Mouse (Mus musculus): ENCODE measurements at regions not wholly inside any gene's neighbourhood (a gene's known extent, or its start where the extent isn't known, plus 50 kb on each side); places are given as distances from the start of the nearest gene placed in this dataset.
A peak's percentile ranks its signal among the peaks of the same experiment; 100 is the strongest.

DNA sequence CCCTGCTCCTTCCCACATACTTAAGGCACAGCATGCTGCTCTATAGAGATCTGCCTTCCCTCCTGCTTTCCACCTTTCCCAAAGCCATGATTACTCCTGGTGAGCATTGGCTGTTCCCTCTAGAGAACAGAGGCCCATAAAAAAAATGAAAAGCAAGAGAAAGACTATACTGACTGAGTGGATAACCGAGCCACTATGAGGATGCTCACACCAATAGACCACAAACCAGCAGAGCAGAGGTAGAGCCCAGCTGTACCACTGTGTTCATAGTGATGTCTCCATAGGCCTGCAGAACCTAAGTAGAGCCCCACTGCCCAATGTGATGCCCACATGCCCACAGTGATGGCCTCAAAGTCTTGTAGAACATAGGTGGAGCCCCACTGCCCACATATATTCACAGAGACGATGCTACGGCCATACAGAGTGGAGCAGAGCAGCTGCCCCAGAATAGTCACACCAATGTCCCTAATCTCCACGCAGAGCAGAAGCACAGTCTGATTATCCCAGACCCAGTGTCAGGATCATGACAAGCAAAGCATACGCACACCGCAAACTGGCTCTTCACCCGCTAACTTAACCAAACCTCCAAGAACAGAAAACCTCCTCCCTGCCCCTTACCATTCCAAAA lies 174.8 kb upstream of the Nr4a3 start:
- no peak for DNase-seq (ENCODE audit: low read depth, low spot score)

DNA sequence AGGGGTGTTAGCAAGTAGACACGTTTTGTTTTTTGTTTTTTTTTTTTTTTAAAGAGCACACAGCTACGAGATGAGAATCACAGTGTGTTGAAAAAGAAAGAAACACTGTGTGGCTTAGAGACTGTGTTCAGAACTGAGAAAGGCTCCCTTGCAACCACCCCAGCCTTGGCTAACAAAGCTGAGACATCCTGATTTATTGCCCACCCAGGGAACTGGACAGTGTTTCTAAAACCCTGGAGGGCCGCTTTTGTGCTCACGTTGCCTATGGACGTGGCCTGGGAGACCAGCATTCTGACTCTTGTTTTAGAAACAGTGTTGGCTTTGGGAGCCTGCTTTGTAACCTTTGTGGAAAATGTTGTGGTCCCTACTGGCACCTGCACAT lies 174.3 kb upstream of the Nr4a3 start:
- DNase-seq (ENCODE audit: low read depth, low spot score) = no peak

DNA sequence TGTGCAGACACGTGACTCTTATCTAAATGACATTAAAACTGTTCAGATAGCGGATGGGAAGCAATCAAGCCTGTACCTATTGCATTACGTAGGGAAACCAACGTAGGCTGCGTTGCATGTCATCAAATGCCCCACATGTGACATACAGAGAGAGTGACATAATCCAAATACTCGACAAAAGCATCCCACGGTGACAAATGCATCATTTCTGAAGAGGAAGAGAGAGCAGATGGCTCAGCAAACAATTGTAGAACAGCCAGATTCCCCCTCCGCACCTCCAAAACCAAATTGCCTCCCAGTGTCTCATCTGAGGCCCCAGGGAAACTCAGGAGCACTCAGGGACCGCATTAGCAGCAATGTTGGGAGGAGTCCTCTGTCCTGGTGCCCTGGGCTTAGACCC lies 163.4 kb upstream of the Nr4a3 start:
- DNase-seq (ENCODE audit: low read depth, low spot score) = no peak

GRCm38 (mm10) chr4:47882076-47882475 lies 162.9 kb upstream of the Nr4a3 start:
- no peak for DNase-seq (ENCODE audit: low read depth, low spot score)

- DNase-seq (ENCODE audit: low read depth, low spot score) = no peak
Measured at GRCm38 (mm10) chr4:47899579-47899978, 145.4 kb upstream of the Nr4a3 start.

- no peak for DNase-seq (ENCODE audit: low read depth, low spot score)
Measured at GRCm38 (mm10) chr4:47902749-47903148, 142.2 kb upstream of the Nr4a3 start.

DNA sequence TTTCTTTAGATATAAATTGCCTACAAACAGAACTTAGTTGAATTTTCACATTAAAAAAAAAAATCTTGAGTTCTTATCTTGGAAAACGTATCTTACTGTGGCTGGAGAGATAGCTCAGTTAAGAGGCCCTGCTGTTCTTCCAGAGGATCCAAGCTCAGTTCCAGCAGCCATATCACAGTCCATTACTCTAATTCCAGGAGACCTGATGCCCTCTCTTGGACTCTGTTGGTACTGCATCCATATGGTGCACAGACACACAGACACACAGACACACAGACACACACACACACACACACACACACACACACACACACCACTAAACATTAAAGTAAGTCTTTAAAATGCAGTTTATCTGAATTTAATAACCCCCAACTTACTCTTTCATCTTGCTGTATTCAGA lies 132.7 kb upstream of the Nr4a3 start:
- no peak for DNase-seq (ENCODE audit: low read depth, low spot score)

DNA sequence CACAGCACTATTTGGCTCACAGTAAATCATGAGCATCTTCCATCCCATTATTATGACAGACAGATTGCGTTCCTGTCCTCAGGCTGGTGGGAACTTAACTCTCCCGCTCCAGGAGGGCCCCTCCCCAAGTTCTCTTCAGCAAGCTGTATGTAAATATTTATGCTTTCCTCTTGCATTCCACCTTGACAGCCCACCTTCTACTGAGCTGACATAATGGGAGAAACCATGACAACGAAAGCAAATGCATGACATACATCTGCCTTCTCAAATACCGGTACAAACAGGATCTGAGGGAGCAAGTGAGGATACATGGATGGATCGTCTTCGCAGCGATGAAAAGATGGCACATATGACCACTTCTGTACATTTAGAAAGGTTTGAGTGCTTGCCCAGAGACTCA lies 125.4 kb upstream of the Nr4a3 start:
- no peak for DNase-seq (ENCODE audit: low read depth, low spot score)

DNA sequence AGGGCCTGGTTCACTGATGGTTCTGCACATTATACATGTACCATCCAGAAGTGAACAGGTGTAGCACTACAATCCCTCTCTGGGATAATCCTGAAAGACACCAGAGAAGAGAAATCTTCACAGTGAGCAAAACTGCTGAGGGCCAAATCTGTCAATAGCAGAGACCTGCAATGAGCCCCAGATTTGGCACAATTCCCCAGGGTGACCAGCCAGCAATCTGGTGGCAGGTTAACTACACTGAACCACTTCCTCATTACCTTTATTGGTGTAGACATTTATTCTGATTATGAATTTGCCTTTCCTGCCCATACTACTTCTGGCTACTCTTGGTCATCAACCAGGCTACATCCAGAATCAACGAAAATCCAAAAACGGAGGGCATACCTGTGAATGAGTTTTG lies 113.5 kb upstream of the Nr4a3 start:
- no peak for DNase-seq (ENCODE audit: low read depth, low spot score)

GRCm38 (mm10) chr4:47933526-47933925 lies 111.4 kb upstream of the Nr4a3 start:
- DNase-seq (ENCODE audit: low read depth, low spot score) = no peak

- no peak for DNase-seq (ENCODE audit: low read depth, low spot score)
Measured at GRCm38 (mm10) chr4:47935547-47935946, 109.4 kb upstream of the Nr4a3 start.

DNA sequence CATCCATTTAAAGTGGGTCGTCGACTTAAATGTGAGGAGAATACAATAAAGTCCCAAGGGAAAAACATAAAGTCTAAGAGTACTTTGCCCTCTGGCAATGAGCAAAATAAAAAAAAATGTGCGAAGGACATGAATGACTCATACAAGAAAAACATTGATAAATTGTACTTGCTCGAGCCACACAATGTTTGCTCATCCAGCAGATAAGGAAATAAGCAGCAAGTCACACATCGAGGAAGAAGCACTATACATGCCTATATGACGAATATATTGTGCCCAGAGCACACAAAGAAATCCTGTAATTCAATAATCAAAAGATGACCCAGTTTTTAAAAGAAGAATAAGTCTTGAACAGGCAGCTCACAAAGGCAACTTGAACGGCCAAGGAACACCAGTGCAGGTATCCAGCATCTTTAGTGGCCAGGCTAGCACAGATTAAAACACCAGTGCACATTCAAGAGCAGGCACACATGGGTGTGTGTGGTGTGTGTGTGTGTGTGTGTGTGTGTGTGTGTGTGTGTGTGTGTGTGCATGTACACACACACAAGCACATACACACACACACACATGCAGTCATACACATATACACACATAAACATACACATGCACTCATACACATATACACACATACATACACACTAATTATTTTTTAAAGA lies 108.4 kb upstream of the Nr4a3 start:
- no peak for DNase-seq (ENCODE audit: low read depth, low spot score)

DNA sequence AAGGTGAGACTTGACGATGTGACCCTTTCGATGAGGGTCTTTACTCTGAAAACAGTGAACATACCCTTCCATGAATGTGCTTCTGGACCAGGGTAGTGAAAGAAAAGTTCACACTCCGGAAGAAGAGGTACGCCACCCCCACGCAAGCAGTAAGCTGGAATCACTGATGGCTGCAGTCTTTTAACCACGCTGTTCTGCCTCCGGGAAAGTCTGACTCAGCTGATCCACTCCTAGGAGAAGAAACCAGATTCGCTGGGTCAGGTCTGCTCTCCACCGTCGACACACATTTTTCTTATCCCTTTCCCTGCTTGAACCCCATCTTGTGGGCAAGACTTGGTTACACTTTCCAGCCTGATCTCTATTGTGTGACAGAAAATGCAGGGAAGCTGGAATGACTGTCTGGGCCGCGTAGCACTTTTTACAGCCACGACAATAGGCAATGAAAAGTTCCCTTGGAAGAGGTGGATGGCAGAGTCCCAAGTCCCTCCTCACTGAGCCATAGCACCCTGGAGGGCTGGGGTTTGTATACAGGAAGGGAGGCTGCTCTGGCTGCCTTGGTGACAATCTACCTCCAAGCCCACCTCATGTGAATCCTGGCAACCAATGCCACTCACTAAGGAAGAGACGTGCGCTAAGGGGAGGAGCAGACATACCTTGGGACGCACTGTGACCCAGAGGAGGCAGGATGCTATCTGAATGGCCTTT lies 96.9 kb upstream of the Nr4a3 start:
- DNase-seq (ENCODE audit: low read depth, low spot score) = peak; percentile 28

DNA sequence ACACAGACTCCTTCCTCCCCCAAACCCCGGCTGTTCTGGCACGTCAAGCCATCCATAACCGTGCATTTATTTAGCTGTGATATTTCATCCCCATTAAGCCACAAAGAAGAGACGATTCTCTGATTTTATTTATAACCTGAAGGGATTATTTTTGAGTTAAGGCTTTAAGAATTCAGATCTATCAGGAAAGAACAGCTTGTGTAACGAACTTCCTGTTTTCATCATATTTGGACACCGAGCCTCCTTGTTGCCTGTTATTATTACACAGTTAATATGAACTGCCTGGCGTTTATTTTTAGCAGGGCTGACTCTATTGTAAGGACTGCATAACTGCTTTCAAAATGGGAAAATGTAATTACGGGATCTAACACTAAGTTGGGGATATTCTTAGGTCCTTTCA lies 96.2 kb upstream of the Nr4a3 start:
- DNase-seq (ENCODE audit: low read depth, low spot score) = peak; percentile 21

DNA sequence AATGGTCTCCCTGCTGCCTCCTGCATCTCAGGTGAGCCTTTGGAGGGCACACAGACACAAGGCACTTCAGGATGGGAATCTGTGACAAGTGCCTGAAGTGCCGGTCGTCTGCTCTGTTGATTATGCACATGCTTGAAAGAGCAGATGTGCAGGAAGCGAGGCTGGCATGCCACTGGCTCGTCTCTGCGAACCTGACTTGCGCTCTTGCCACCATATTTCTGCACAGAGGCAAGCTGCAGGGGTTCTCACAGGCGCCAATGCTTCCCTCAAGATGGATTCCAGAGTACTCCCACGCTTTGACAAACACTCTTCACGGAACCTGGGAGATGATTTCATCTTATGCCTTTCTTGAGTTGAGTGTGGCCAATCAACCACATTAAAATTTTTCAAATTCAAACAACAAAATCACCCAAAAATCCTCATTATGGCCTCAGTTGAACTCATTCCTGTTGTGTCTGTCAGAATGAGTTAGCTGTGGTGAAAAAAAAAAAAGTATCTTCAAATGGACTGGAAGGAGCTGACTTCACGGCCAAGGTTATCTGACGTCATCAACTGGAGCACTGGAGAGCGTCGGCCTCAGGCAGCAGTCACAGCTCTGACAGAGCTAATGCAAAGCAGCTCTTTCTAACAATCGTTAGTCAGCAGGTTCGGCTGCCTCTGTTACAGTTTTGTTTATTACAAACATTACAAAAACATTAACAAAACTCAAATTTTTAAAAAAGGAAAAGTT lies 90.2 kb upstream of the Nr4a3 start:
- no peak for DNase-seq (ENCODE audit: low read depth, low spot score)

DNA sequence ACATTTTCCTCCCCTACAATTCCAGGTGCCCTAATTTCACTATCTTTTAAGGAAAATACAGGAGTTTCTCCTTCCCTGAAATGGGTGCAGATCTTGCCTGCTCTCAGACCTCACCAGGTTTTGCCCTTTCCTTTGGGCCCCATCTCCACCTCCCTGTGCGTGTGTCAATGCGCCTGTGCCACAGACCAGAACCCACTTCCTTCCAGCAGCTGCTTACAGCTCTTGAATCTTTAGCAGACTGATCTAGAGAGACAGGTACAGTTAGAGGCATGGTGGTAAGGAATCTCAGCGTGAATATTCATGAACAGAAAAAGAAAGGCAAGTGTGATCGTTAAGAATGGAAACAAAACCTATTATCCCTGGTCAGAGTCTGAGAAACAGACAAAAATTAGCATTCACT lies 80.3 kb upstream of the Nr4a3 start:
- DNase-seq (ENCODE audit: low read depth, low spot score) = no peak

GRCm38 (mm10) chr4:47971861-47972260 lies 73.1 kb upstream of the Nr4a3 start:
- no peak for DNase-seq (ENCODE audit: low read depth, low spot score)

DNA sequence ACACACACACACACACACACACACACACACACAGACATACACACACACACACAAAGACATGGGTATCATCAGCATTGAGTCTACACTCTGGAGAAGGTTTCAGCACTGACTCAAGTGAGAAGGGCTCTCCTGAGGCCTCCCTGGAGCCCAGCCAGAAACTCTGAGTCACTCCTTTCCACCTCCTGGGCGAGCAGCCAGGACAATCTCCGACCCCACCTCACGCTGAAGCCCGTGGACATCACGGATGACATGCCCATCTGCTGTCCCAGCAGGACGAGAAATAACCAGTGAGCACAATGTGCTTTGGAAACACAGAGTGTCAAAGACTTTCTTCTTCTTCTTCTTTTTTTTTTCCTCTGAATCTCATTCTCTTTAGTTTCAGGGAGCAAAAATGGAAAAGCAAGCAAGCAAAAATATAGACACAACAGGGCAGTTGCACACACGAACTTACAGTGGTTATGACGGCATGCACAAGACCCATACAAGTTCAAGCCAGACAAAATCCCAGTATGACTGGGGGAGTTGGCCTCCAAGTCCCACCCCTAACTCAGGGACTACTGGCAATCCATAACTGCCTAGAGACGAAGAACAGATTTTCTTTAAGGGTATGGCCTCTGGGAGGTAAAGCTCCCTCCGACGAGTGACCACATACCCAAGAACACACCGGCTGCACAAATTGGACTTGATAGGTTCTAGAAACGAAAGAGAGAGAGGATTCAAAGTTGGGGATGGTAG lies 65.2 kb upstream of the Nr4a3 start:
- peak; percentile 4 for DNase-seq (ENCODE audit: low read depth, low spot score)
